Mouse (Mus musculus) left cerebral cortex, adult 8-10 months (tissue): ENCODE measurements around the gene Inka1. TPM values are rescaled to one million over a fixed set of nuclear protein-coding genes. Genes with fewer than 3 reads are reported as not detected.
"Not testable (repeated sequence)": the region's sequence is repeated elsewhere in the genome, so short reads cannot be mapped to it uniquely, and the experiment has no call there.

Experiments used
- DNase-seq, 2 experiments: peaks; one replicate each; pipeline ENCODE4 v3.0.0; 2022; ENCODE audit warnings: low spot score in 2 of 2
- total RNA-seq, 4 experiments: library from RNA; stranded (reverse); gene quantifications; 2 replicates each; pipeline ENCODE4 v1.2.4; 2022

Gene Inka1
- 1 to 10 TPM; 3.9 to 6.8 (median 5.2) TPM for total RNA-seq

- DNase-seq, result peak; percentile 55 to 86
Observed at GRCm38 (mm10) chr9:107985131-107986119, at the start of gene Inka1. TSS of gene Inka1 (minus strand) at chr9:107985879.

- no peak for DNase-seq
Observed at GRCm38 (mm10) chr9:108032126-108032525, 46.4 kb upstream of the Inka1 start.

- DNase-seq, result no peak
Observed at GRCm38 (mm10) chr9:108027867-108028266, 42.2 kb upstream of the Inka1 start.

GRCm38 (mm10) chr9:108026584-108026983 is 40.9 kb upstream of the Inka1 start:
- DNase-seq, result no peak

GRCm38 (mm10) chr9:108023216-108023615 is 37.5 kb upstream of the Inka1 start:
- no peak for DNase-seq

- DNase-seq, result no peak
Observed at GRCm38 (mm10) chr9:108020741-108021140, 35.1 kb upstream of the Inka1 start.

- DNase-seq, result peak in 1 of 2 experiments; percentile 34
Observed at GRCm38 (mm10) chr9:108017127-108017526, 31.4 kb upstream of the Inka1 start.

GRCm38 (mm10) chr9:108013577-108013976 is 27.9 kb upstream of the Inka1 start:
- not testable (repeated sequence) for DNase-seq

- DNase-seq, result no peak
Observed at GRCm38 (mm10) chr9:108010385-108010784, 24.7 kb upstream of the Inka1 start.

- no peak for DNase-seq
Observed at GRCm38 (mm10) chr9:108008041-108008440, 22.4 kb upstream of the Inka1 start.

GRCm38 (mm10) chr9:108003531-108003890 is 17.8 kb upstream of the Inka1 start:
- DNase-seq, result no peak

- no peak for DNase-seq
Observed at GRCm38 (mm10) chr9:108002778-108003530, 17.3 kb upstream of the Inka1 start.

- DNase-seq, result peak; percentile 100
Observed at GRCm38 (mm10) chr9:108001922-108002770, 16.5 kb upstream of the Inka1 start, which contains the start of gene Ip6k1. TSS of gene Ip6k1 (plus strand) at chr9:108002501.

GRCm38 (mm10) chr9:107996049-107996448 is 10.4 kb upstream of the Inka1 start, which contains the start of gene Gm20662:
TSS of gene Gm20662 (plus strand) at chr9:107996349.
- DNase-seq, result no peak

- no peak for DNase-seq
Observed at GRCm38 (mm10) chr9:107995513-107995912, 9.8 kb upstream of the Inka1 start.

- no peak for DNase-seq
Observed at GRCm38 (mm10) chr9:107994464-107994863, 8.8 kb upstream of the Inka1 start.

GRCm38 (mm10) chr9:107993013-107993412 is 7.3 kb upstream of the Inka1 start:
- DNase-seq, result no peak

- DNase-seq, result no peak
Observed at GRCm38 (mm10) chr9:107992197-107992596, 6.5 kb upstream of the Inka1 start, which contains the start of gene Cdhr4. TSS of gene Cdhr4 (plus strand) at chr9:107992497.

GRCm38 (mm10) chr9:107987950-107988349 is 2.3 kb upstream of the Inka1 start:
- DNase-seq, result no peak

- DNase-seq, result peak in 1 of 2 experiments; percentile 48
Observed at GRCm38 (mm10) chr9:107986376-107986775, 697 bp upstream of the Inka1 start.

- DNase-seq, result no peak
Observed at GRCm38 (mm10) chr9:107984754-107985055, 974 bp downstream of the Inka1 start.
